Mouse (Mus musculus) lung, postnatal 36 days (tissue): ENCODE measurements at regions not wholly inside any gene's neighbourhood (a gene's known extent, or its start where the extent isn't known, plus 50 kb on each side); places are given as distances from the start of the nearest gene placed in this dataset.

Experiments
- DNase-seq: peaks from one replicate; pipeline ENCODE4 v3.0.0; 2022; ENCODE audit warnings: mixed read lengths

DNA sequence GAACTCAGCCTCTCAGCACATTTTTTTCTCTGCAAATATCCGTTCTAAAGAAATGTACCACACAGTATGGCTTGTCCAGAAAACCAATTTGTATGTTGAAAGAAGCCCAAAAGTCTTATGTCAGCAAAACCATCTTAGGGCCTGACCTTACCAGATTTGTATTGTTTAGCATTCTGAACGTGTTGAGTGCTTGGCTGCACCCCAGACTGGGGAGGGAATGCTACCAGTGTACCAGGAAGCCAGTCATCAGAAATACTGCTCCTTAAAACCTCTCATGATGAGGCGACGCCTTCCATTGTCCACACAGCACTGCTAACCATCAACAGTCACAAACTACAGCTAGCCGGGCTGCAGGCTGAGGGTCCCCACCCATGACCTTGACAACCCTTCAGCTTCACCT lies 148.3 kb upstream of the Irx5 start:
- peak; percentile 60 for DNase-seq

DNA sequence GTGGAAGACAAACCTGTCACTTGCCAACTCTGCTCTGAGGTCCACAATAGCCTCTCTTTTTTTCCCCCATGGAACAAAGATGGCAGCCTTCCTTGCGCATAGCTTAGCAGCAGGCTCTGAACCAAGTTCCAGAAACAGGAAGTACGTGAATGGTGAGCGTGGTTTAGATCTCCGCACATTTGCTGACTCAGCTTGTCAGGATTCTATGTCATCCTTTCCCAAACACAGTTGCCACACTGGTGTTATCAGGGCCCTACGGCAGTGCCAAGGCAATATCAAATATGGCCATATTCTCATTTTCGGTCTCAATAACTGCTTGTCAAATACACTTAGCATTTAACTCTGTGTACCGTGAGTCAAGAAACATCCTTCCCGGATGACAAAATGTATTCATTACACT lies 161.8 kb upstream of the Irx5 start:
- no peak for DNase-seq

DNA sequence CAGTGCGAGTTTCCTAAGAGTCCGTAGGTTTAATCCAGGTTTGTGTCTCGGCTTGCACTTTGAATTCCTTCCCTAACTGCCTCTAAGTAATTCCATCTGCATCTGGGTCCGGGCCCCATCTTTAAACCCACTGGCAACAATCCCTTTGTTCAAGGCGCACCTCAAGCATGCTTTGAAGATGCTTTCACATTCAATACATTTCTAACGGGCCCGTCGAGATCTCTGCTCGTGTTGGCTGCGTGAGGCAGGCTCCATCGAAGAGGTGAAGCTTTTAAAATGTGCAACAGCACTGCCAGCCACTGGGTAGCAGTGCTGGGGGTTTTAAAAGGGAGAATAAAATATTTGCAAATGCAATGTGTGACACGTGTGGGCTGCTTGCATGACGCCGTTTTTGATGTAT lies 163.4 kb upstream of the Irx5 start:
- DNase-seq, result no peak

DNA sequence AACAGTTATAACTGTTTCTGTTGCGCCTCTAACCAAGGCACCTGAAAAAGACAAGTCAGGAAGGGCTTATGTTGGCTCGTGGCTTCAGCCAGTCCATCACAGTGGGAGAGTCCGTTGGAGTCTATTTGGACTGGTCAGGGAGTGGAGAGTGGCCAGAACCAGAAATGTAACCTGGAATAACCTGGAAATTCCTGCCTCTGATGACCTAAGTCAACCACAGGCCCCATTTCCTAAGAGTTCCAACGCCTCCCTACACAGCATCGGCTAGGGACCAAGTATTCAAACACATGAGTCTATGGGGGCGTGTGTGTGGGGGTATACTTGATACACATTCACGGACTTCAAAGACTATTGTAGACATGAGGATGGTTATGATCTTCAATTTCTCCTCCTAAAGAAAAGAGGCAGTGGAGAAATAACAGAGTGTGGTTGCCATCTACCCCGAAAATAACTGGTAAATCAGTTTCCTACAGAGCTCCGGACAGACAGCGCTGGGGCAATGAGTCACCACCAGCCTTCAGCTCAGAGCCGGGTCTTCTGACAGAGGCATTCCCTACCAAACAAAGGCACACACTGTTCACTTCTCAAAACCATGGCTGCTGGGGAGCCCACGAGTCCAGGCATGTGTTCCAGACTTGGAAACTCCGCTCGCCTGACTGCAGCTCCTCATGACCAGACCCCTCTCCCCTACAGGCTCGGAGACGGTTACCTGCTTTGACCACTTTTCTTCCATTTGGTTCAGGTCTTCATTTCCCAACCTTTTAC lies 167.0 kb upstream of the Irx5 start:
- no peak for DNase-seq

DNA sequence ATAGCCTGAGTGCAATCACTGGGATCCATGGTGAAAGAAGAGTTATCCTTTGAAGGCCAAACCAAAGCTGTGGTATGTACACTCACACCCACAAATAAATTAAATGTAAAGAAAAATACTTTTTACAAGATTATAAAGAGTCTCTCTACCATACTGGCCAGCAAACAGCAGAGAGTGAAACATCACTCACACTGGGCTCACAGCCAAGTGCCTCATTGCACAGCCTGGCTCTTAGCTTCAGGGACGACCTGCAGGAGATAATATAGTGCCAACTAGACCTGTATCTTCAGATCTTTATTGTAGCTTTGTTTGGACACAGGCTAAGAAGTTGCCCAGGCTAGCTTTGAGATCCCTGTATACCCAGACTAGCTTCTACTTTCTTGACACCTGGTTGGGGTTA lies 174.1 kb upstream of the Irx5 start:
- no peak for DNase-seq

DNA sequence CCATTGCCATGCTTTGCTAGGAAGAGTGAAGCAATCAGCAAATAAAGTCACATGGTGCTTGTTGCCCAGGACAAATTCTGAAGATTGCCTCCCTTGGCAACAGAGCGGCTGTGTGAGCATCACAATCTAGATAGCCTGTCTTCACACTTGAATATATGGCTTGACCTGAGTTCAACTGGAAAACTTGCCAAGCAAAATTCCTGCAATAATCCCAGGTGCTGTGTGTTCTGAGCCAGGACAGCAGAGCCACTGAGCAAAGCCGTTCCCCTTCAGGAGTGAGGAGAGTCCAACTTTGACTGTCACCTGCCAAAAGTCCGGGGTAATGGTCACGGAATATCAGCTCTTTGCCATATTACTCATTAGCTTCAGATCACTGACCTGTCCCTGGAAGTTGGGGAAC lies 176.8 kb upstream of the Irx5 start:
- no peak for DNase-seq

DNA sequence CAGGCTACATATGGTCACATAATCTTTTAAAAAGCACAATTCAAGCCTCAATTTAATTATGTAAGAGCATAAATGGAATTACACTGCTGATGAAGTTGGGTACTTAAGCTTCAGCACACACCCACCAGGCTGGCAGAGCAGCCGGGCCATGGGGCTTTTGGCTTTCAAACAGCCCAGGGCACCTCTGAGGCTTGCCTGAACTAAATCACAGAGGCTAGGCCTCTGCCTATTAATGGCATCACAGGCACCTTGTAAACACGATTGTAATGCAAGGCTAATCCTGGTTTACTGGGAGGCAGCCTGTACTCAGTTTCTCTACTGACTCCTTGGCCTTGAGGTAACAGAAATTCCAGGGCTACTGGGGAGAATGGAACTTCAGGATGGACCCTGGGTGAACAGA lies 178.1 kb upstream of the Irx5 start:
- no peak for DNase-seq

DNA sequence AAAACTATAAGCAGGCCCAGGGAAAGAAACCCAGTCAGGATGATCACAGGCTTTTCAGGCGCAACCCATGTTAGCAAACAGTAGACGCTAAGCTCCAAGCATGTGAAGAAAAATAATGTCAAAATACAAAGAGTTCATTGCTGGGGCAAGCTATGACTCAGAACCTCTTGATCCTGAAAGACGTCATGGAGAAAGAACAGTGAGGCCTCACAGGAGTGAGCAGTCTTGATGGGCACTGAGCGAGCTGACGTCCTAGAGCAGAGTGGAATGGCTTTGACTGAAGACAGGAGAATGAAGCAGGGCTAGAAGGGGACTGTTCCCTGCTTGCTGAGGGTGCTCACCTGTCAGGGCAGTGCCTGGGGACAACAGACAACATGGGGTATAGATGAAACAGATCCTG lies 181.3 kb upstream of the Irx5 start:
- peak; percentile 19 for DNase-seq

DNA sequence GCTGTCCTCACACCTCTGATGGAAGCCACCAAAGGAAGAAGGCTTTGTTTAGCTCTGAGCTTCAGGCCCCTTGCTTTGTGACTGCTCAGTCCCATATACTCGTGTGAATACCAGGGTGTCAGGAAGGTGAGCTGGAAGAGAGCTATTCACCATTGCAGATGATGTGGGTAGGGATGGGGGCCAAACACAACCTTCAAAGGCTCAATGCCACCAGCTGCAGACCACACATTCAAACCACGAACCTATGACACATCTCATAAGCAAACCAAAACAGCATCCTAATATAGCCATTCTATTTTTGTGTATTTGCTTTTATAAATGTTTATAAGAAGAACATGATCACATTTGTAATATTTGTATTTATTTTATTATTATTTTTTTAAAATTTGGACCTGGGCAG lies 183.3 kb upstream of the Irx5 start:
- DNase-seq, result no peak

DNA sequence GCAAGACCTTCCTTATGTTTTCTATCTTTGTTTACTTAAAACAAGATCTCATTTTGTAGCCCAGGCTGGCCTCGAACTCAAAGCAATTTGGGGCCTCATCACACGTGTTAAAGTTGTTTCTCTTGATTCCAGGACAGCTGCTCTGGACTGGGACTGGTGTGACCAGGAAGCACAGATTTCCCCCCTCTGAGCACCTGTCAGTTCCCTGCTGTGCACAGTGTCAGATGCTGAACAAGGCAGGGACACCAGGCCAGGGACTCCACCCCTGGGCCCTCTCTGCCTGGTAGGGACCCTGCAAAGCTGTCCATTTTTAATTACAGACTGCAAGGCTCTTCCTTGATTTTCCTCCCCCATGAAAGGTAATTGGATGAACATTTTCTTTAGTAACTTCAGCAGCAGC lies 185.8 kb upstream of the Irx5 start:
- DNase-seq, result no peak

DNA sequence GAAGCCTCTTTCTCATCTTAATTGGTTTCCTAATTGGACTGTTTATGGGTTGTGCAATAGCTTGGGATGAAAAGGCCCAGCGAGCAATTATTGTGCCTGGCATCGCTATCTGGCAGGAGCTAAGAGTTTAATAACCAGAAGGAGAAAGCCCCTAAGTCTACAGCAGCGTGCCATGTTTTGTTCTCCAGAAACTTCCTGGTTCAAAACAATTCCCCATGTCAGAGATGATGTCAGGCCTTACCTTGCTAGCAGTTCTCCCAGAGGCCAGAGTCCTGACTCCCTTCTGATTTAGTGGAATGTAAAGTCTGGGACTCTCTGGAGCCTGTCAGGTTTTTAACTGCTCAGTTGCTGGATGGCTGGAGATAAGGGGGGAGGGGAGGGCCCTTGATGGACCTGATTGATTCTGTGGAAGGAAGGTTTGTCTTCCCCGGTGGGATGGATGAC lies 190.1 kb upstream of the Irx5 start:
- no peak for DNase-seq

DNA sequence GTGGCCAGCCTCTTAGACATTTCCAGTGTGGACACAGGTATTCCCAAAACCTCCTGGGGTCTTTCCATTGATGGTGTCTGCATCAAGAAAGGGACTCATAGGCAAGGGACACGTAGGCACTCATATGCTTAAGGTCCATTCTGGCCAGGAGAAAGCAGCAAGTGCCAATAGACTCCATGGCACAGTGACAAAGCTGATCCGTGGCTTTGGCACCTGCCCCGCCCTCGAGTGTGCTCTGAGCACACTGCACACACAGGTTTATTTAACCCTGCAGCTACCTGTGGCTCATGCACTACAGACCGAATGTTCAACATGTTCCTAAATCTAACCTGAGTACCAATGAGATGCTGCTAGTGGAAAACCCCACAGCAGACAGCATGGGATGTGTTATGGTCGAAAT lies 192.1 kb upstream of the Irx5 start:
- peak; percentile 61 for DNase-seq

DNA sequence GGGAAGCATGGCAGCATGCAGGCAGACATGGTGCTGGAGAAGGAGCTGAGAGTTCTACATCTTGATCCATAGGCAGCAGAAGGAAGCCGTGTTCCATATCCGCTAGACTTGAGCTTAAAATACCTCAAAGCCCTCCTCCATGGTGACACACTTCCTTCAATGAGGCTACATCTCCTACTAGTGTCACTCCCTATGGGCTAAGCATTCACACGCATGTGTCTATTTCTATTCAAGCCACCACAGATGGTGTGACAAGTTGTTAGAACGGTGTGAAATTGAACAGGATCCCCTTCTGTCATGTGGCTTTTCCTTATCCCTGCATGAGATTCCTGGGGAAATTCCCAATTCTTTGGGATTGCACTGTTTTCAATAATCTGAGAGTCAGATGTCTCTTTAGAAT lies 192.9 kb upstream of the Irx5 start:
- DNase-seq, result no peak

DNA sequence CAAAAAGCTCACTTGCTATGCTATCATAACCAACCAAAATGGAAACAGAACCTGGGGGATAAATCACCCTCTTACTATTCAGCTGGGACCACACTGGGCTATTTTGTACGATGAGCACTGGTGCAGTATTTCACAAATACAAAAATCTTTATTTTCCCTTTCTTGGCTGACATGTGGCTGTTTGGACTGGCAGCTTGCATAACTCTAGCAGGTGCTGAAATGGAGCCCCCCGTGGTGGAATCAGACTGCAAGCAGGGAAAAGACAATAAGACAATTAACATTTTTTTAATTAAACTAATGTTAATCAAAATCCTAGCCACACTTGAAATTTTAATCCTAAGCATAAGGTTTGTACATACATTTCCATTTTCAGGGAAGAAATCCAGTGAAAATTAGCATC lies 196.4 kb upstream of the Irx5 start:
- DNase-seq, result no peak

DNA sequence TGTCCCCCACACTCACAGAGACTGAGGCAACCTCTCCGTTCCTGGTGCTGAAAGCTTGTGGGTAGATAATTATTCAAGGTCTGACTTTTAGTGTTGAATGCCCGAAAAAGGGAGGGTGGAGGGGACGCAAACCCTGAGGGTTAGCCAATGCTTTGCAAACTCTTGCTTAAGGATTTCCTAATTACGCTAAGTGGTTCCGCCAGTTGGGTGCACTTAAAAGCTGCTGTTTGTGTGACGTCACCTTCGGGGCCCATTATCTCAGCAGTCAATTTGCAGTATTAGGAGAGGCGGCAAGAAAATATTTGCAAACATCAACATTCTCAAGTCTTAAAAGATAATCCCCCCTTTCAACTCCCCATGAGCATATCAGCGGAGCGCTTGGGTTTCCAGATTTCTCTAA lies 199.2 kb upstream of the Irx5 start:
- peak; percentile 68 for DNase-seq

DNA sequence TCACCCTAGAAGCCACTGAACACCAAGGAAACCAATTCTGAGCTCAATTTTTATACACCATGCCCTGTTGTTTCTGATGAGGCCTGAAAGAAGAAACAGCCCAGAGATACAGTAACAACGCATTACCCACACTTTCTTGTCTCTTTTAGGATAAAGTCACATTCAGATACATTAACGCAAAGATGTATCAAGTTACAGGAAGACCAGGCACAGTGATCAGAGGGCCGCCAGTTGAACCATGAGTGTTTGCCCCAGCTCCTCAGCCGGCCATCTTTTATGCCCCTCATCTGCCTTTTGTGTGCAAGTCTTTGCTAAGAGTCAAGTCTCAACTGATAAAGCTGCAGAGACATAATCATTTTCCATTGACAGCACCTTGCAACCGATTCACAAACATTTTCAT lies 204.9 kb upstream of the Irx5 start:
- no peak for DNase-seq

DNA sequence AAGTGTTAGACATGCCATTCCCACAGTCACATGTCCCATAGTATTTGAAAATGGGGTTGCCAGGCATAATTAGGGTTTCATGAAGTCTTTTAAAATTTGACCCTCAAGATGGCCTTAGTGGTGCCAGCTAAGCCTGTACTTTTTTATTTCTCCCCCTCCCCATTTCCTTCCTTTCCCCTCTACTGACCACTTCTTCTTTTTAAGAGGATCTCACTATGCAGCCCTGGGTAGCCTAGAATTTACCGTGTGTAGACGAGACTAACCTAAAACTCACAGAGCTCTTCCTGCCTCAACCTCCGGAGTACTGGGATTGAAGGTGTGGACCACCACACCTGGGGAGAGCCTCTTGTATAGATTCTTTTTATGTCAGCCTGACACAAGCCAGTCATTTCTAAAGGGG lies 209.8 kb upstream of the Irx5 start:
- DNase-seq, result no peak

DNA sequence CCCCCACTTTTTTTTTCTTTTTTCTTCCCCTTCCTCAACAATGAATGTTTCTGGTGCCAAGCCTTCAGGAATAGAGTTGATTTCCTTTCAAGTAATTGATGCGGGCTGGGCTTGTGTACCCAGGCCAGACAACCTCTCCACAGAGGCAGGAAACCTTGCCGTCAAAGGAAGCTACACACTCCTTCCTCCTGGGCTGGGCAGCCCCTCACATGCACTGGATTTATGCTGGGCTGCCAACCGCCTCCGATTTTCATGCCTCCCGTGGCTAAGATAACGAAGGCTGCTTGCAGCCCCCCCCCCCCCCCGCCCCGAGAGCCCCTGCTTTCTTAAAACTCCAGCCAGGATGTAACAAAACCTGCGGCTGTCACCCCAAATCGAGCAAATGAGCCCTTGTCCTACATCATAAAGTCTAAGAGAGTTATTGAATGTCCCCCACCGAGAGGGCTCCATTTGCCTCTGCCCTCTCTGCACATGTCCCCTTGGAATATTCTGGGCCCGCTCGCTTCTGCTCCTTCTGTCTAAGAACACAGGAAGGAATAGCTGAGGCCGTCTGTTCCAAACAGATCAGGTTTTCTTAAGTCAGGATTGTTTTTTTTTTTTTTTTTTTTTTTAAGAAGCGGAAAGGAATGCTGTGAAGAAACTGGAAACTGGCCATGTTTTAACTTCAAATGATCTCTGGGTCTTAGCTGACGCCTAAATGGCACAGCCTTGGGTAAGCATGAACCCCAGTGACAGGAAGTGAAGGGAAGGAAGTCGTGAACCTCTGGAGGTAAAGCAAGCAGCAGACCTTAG lies 220.1 kb upstream of the Irx5 start:
- no peak for DNase-seq

DNA sequence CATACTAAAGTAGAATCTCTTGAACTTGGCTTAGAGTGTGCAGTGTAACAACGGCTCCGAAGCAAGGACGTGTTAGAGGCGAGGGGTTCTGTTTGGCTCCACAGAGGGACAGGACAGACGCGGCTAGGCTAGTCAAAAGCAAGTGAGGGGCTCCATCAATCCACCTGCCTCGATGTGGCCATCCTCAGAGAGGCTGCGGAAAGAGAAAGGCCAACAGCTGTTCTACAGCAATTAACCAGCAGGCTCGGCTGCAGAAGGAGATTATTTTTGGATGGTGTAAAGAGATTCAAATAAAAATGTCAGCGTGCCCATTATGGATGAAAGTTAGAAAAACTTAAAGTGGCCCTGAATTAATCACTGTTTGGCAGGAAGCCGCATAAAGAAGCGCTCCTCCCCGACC lies 221.0 kb upstream of the Irx5 start:
- no peak for DNase-seq

DNA sequence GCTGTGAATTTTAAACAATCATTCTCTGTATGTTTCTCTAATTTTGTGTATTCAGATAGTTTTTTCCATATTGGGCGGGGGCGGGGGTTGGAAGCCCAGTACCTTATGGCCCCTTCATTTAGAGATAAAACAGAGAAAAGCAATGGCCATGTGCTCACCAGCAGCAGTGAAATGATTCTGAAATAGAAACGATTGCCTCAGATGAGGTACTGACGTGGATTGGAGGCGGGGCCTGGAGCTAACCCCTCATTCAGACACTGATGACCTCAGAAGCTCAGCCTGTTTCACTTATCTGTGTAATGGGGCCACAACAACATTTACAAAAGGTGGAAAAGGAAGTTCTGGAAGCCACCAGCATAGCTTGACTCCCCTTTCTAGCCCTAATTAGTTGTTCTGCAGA lies 223.0 kb upstream of the Irx5 start:
- DNase-seq, result no peak

DNA sequence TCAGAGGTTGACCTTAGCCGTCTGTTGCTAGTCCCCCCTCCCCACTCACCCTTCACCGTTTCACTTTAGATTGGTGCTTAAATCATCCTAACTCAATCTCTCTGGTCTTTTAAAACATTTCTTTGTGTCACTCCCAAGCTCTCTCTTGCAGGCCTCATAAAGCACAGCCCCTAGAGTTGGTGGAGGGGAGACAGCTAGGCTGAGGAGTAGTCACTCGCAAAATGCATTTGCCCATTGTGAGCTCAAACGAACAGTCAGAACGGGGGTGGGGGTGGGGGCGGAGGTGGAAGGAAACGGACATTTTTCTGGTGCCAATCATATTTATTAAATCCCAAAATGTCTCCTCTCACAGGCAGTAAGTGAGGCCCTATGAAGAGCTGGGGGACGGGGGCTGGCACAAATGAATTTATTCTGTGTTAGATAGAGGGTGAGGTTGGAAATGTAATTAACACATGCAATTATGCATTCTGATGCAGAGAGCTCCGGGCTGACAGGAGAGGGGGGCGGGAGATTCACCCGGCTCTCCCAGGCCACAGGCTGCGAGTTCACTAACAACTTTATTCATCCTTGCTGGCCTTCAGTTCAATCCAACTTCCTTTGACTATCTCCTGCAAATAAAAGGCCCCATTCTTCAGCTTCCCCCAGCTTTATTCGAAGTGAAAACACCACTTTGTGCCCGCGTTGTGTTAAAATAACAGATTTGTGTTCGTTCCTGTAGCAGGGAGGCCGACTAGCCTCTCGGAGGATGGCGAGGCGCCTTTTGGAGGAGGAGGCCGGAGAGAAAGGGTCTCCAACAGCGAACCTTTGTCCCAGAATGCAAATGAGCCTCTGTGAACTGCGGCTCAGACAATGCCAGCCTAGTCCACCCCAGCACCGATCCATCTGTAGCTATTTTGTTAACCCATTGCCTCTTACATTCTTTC lies 223.7 kb upstream of the Irx5 start:
- DNase-seq, result no peak

DNA sequence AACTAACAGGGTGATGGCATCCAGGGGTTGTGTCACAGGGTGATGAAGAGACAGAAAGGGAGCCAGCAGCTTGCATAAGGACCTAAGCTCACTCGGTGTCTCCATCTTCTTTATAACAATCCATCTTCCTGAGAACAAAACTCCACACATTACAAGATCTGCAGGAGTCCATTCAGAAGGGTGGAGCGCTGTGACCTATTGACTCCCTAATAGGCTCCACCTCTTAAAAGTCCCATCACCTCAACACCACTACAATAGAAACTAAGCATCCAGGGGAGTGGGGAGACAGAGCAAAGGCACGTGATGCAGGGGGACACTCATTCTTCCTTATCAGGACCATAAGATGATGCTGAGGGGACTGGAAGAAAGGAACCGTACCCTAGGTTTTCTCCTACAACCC lies 224.5 kb upstream of the Irx5 start:
- DNase-seq, result no peak

DNA sequence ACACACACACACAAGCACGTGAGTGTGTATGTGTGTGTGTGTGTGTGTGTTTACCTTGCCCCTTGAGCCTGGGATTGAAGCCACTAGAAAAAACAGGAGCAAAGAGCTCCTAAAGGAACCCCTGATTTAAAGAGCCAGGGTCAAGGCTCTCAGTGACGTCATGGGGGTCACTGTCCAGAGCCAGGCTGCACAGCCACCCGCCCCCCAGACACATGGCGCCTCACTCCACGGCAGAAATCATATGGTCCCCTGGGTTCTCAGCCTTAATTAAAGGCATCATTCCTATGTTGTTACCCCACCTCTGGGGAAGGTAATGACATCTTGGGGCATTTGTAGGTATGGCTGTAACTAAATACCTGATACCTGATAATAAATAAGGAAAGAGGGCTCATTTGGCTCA lies 224.9 kb upstream of the Irx5 start:
- DNase-seq, result no peak
